Mouse (Mus musculus): ENCODE results near the gene Clec2g.
"Not testable (repeated sequence)": the region's sequence is repeated elsewhere in the genome, so short reads cannot be mapped to it uniquely, and the experiment has no call there.

Gene Clec2g

DNA sequence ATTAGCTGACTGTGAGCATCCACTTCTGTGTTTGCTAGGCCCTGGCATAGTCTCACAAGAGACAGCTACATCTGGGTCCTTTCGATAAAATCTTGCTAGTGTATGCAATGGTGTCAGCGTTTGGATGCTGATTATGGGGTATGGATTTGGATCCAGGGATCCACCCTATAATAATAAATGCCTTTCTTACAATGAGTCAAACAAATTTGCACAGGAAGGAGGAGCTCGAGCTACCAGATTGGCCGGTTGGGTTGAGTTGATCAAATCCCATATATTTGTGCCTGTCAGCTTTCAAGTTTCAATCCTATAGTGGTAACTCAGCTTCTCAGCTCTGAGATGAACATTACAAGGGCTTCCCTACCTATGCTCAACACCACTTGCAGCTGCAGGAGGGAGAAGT lies at the start of gene Clec2g:
Gene Clec2g (plus strand): TSS at position 301 of the 400 bp plus-strand sequence.
- DNase-seq (ENCODE audit: extremely low spot score, low read depth, low spot score), result not testable (repeated sequence)

DNA sequence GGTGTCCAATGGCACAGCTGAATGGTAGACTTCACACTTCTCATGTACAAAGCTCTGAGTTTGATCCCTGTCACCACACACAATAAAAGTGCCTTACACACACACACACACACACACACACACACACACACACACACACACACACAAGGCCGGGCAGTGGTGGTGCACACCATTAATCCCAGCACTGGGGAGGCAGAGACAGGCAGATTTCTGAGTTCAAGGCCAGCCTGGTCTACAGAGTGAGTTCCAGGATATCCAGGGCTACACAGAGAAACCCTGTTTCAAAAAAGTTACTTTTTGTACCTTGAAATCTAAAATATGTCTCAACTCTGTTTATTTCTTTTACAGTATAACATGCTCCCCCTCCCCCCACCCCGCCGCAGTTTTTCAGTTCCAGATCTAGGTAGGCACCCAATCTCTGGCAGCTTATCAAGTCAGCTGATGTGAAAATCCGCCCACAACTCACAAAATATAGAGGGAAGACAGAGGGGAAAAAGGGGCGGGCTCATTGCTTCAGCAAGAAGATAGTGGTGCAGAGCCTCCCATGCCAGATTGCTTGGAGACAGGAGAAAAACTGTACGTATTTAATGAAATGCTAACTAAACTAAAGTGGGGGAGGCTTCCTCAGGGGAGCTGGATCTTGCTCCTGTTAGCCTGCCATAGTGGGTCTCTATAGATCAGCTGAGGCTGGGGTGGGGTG lies 46.9 kb upstream of the Clec2g start, which contains the start of gene Clec2i:
Gene Clec2i (plus strand): TSS at position 498 of the 700 bp plus-strand sequence.
- not testable (repeated sequence) for DNase-seq (ENCODE audit: extremely low spot score, low read depth, low spot score)

DNA sequence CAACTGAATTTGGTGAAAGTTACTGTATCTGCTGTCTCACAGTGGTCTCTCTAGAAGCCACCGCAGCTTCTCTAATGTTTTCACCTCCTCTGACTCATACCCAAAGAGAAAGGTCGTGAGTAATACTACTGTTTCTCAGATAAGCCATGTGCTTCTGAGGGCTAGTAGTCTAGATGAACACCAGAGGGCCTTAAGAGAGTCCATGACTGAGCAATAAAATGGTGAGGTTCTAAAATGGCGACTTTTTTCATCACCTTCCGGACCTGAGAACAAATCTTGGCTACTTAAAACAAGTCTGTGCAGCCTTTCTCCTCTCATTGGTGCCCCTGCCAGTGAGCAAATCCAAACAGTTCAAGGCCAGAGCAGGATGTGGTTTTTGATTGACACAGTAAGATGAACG lies 45.3 kb upstream of the Clec2g start:
- no peak for DNase-seq (ENCODE audit: extremely low spot score, low read depth, low spot score)

DNA sequence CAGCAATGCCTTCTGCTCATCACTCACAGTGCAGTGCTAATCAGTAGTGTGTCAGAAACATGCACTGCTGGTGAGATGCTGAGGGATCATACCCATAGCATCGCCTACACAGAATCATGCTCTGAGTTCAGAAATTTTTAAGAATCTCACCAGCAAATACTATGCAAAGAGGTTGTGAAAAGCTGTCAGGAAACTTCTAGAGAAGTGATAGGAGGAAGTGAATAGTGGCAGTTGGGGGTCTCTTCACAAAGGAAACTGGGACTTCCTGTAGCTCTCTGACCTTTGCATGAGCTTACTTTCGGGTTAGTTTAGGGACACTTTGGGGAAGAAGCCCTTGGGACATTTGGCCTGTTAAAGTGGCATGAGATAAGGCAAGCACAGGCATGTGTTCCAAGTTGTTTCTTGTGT lies 43.2 kb upstream of the Clec2g start, which contains the start of gene BC035044:
Gene BC035044 (minus strand): TSS at position 179 of the 408 bp plus-strand sequence.
- no peak for DNase-seq (ENCODE audit: extremely low spot score, low read depth, low spot score)

DNA sequence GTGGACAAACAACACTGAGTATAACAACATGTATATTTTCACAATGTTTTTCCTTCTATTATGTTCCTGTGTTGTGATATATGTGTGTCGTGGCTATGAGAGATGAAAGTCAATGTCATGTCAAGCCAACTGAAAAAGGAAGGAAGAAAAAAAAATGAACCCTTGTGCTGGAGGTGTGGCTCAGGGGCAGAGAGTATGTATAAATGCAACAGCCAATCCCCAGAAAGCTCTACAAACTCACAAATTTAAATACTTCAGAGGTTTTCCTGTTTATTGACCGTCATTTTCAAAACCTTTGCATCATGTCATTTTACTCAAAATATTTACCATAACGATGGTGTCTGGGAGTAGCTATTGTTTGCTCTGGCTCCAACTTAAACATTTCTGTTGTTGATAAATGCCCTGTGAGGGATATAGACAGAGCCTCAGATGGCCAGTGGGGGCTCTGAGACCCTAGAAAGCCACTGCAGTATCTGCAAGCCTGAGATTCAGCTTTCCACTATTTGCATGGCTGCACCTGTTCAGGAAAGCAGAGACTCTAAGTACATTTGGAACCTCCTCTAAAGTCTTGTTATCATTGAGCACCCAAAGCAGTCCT lies 38.7 kb upstream of the Clec2g start:
- DNase-seq (ENCODE audit: extremely low spot score, low read depth, low spot score), result no peak

DNA sequence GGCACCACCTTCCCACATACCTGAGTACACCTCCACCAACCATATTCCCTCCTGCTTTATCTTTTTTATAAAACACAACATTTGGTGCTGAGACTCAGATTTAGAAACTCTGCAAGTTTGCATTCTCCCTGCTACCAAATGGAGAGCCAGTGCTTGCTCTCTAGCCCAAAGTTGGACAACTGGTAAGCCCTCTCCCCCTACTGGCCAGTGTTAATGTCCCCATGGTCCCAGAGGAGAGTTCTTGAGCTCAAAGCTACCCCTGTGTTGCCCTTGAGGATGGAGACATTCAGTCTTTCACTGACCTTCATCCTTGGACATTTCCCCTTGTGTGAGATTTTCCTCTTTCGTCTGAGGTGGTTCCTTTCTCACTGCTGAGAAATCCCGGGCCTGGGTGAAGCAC lies 34.1 kb upstream of the Clec2g start:
- no peak for DNase-seq (ENCODE audit: extremely low spot score, low read depth, low spot score)

DNA sequence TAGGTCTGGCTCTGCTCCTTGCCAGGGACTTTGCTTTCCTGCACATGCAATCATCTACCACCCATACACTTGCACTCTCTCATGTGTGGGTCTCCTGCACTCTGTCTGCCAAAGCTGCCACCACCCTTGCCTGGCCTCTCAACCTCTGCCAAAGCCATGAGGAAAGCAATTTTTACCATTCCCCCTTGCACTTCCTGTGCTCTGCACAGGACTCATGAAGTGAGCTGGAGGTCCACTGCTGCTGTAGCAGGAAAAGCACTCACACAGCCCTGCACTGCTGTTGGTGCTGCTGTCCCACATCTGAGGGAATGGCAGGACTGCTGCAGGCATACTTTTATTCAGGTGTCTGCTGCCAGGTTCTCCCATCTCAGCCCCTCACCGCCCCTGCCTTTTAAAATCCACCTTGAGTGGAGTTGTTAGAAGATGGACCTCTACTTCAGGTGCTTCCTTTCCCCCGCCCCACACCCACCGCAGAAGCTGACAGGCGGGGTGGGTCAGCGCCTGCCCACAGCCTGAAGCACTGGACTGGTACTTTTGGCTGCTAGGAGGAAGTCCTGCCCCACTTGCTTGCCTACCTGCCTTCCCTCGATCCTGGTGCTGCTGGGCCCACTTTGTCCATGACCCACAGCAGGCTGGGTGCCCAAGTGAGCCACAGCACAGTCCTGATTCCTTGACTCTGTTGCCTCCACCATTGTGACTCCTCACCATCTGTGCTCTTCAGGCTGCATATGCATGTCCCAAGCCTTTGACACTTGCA lies 33.2 kb upstream of the Clec2g start:
- DNase-seq (ENCODE audit: extremely low spot score, low read depth, low spot score), result not testable (repeated sequence)

DNA sequence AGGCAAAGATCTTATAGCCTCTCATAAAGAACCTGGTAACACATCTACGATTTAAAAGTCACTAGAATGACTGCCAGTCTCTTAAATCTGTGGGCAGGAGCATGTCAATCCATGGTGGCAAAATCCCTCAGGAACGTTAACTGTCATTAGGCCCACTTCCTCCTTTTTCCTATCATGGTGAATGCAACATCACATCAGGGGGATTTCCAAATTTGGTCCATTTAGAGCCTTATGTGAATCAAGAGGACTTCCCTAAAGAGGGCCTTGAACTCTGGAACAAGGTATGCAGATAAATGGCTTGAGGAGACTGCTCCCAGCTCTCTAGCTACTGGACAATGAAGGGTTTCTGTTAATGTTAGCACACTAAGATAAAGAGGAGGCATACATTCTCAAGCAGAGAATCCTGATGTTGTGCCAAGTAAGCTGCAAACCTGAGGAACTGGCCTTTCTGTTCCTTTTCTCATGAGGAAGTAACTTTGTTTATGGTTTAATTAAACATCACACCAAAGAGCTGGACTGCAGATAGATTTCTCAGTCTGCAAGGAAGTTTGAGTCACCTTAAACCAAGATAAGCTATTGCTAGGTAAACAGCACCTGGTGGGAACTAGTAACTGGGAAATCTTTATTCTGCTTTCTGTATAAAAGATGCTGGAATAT lies 20.5 kb upstream of the Clec2g start:
- no peak for DNase-seq (ENCODE audit: extremely low spot score, low read depth, low spot score)

DNA sequence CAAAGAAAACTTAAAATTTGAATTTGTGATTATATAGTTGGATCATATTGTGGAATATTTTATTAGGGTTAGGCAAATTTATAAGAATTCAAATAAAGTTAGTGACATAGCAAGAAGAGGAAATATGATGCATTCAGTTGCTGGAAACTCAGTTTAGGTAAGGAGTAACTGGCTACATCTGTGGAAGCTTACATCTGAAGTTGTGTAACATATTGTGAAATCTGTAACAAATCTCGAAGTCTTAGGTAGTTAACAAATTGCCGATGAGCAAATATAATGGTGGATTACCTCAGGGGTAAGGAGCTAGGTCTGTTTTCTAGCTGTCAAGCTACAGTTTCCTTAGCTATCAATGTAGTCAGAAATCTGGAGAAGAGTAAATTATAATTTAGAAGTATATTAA lies 16.9 kb upstream of the Clec2g start:
- no peak for DNase-seq (ENCODE audit: extremely low spot score, low read depth, low spot score)

DNA sequence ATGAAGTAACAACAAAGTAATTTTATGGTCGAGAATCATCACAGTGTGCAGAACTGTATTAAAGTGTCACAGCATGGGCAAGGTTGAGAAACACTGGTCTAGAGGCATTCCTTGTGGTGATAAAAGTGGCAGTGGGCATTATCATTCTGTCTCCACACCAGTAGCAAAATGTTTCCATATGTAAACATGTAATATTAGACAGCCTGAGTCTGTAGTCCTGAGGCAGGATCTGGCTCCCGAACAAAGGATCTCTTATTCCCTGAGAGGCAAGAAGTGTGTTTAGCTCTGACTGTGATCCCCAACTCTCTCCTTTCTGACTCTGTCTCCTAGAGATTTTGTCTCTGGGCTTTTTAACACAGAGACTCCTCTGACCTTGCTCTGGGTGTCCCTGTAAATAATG lies 1.1 kb upstream of the Clec2g start:
- no peak for DNase-seq (ENCODE audit: extremely low spot score, low read depth, low spot score)

DNA sequence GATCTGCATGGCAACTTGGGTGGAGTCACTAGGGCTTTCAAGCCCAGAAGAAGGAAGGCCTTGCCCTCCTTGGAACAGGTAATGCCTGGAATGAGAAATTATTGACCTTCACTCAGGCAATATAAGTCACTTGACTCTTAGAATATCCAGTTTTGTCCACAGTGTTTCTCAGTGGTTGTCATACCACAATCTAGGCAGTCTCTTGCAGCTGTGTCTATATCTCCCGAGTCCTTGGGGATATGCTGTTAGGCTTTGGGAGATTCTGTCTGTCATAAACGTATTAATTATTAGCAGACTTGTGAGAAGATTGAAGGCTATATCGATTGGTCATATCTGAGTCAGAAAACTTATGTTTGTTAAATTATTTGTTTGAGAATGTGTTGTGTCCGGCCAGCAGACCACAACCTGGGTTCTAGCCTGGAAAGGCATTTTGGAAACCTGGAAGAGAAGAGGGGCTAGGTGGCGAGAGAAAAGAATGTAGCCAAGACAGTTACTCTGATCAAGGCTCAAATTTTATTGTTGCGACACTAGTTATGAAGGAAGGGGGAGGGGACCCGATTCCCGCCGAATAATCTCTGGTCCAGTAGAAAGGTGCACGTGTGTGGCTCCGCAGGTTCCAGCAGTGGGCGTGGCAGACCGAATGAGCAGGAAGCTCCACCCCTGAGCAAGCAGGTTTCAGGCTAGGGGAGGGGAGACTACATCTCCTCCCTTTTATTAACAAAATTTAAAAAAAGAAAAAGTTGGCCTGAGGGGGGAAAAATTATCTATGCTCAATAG lies 1.9 kb downstream of the Clec2g start:
- DNase-seq (ENCODE audit: extremely low spot score, low read depth, low spot score), result not testable (repeated sequence)

DNA sequence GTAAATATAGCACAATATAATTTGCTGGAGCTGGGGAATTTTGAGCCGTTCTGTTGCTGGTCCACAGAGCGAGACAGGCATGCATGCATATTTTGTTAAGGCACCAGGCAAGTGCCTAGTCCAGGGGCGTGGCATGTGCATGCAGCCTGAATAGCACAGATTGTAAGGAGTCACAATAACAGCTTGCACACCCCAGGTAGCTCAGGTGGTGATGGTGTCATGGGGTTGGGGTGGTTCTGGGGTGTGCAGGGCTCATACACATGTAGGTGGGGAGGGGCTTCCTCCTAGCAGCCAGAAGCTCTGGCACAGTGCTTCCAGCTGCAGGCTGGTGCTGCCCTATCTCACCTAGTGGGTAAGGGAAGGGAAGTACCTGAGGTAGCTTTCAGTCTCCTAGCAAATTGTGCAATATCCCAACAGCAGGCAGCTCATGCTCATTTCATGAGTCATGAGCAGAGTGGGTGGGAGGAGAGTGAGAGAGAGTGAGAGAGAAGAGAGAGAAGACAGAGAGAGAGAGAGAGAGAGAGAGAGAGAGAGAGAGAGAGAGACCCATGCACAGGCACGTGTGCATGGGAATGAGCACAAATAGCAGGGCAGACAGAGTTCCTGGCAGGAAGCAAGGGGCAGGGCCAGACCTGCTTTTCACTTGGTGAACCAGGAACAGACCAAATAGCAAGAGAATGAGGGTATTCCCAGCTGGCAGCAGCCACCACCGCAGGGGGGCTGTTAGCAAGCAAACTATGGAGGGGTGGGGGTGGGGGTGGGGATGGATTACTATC lies 7.7 kb downstream of the Clec2g start:
- DNase-seq (ENCODE audit: extremely low spot score, low read depth, low spot score), result no peak

DNA sequence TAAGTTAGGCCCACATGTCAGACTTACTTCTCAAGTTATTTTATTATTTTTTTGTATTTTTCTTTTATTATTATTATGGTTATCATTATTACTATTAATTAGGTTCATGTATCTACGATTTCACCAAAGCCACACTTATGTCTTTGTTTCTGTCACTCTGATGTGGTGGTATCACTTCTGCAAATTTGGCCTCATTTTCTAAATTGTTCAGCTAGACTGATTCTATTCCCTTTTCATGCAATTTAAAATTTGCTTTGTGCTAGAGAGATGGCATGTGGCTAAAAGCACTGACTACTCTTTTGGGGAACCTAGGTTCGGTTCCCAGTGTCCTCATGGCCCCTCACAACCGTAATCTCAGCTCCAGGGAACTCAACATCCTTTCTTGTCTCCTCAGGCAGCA lies 11.4 kb downstream of the Clec2g start:
- DNase-seq (ENCODE audit: extremely low spot score, low read depth, low spot score), result no peak

DNA sequence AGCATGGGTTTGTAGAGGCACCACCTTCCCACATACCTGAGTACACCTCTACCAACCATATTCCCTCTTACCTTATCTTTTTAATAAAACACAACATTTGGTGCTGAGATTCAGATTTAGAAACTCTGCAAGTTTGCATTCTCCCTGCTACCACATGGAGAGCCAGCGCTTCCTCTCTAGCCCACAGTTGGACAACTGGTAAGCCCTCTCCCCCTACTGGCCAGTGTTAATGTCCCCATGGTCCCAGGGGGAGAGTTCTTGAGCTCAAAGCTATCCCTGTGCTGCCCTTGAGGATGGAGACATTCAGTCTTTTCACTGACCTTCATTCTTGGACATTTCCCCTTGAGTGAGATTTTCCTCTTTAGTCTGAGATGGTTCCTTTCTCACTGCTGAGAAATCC lies 26.9 kb downstream of the Clec2g start:
- DNase-seq (ENCODE audit: extremely low spot score, low read depth, low spot score), result no peak

DNA sequence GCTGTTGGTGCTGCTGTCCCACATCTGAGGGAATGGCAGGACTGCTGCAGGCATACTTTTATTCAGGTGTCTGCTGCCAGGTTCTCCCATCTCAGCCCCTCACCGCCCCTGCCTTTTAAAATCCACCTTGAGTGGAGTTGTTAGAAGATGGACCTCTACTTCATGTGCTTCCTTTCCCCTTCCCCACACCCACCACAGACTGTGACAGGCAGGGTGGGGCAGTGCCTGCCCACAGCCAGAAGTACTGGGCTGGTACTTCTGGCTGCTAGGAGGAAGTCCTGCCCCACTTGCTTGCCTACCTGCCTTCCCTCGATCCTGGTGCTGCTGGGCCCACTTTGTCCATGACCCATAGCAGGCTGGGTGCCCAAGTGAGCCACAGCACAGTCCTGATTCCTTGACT lies 27.9 kb downstream of the Clec2g start:
- DNase-seq (ENCODE audit: extremely low spot score, low read depth, low spot score), result not testable (repeated sequence)

DNA sequence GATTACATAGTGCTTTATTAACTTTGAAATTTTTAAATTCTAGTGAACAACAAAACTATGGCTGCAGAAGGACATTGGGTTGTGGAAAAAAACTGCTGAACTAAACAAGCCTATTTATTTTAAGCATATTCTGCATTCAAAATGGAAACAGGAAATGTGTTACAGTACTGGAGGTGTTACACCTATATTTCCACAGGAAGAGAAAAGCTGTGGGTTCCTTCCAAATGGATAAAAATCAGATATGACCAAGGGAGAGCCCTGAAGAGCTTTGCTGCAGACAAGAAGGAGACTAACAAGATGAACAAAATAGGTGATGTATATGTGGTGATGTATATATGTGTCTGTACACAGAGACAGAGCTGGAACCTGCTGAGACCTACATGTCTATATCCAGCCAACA lies 30.3 kb downstream of the Clec2g start:
- DNase-seq (ENCODE audit: extremely low spot score, low read depth, low spot score), result no peak

DNA sequence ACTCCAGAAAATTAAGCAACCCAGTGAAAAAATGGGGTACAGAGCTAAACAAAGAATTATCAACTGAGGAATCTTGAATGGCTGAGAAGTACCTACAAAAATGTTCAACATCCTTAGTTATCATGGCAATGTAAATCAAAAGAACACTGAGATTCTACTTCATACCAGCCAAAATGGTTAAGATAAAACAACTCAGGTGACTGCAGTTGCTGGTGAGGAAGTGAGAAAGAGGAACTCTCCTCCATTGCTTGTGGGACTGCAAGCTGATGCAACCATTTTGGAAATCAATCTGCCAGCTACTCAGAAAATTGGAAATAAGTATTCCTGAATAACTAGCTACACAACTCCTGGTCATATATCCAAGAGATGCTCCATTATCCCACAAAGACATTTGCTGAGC lies 34.3 kb downstream of the Clec2g start:
- no peak for DNase-seq (ENCODE audit: extremely low spot score, low read depth, low spot score)

DNA sequence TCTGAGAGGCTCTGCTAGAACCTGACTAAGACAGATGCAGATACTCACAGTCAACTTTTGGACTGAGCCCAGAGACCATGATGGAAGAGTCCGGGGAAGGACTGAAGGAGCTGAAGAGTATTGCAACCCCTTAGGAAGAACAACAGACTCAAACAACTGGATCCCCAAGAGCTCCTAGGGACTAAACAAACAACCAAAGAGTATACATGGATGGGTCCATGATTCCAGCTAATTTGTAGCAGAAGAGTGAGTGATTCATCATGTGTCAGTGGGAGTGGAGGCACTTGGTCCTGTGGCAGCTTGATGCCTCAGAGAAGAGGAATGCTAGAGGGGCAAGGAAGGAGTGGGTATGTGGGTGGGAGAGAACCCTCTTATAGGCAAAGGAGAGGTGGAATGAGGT lies 35.6 kb downstream of the Clec2g start:
- no peak for DNase-seq (ENCODE audit: extremely low spot score, low read depth, low spot score)

DNA sequence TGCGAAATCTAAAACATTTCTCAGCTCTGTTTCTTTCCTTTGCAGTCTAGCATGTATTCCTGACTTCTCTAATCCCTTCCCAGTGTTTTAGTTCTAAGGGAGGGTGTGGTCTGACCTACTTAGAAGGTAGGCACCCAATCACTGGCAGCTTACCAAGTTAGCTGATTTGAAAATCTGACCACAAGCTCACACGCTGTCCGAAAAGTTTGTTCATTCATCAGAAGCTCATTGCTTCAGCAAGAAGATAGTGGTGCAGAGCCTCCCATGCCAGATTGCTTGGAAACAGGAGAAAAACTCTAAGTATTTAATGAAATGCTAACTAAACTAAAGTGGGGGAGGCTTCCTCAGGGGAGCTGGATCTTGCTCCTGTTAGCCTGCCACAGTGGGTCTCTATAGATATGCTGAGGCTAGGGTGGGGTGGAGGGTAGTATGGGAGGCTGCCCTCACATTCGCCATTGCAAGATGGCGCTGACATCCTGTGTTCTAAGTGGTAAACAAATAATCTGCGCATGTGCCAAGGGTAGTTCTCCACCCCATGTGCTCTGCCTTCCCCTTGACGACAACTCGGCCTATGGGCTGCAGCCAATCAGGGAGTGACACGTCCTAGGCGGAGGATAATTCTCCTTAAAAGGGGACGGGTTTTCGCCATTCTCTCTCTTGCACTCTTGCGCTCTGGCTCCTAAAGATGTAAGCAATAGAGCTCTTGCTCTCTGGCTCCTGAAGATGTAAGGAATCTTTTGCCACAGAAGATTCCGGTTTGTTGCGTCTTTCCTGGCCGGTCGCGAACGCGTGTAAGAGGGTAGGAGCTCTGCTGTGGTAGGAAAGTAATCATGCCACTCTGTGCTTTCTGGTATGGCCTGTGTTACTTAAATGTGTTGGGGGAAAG lies 36.6 kb downstream of the Clec2g start:
- DNase-seq (ENCODE audit: extremely low spot score, low read depth, low spot score), result not testable (repeated sequence)
